Mouse (Mus musculus) olfactory bulb, adult 2 months (tissue): ENCODE results near the gene Fh1.

ENCODE experiments used
- CTCF ChIP-seq: fragments of 200-500 bp; IDR thresholded peaks from 2 replicates; pipeline ENCODE4 v1.5.1; 2012; ENCODE audit warnings: low read depth, mild to moderate bottlenecking, low read length, moderate library complexity; ENCODE audit not compliant: insufficient read depth
- POLR2A ChIP-seq: fragments of 200-500 bp; IDR thresholded peaks from 2 replicates; pipeline ENCODE4 v1.6.1; 2012; ENCODE audit warnings: mild to moderate bottlenecking, low read depth, low read length, moderate library complexity; ENCODE audit not compliant: insufficient read depth

GRCm38 (mm10) chr1:175561806-175562205 lies 63.6 kb downstream of the Fh1 start:
- no peak for TF ChIP-seq POLR2A
- no peak for TF ChIP-seq CTCF
